ENCODE assay signal across 7 mouse cellular contexts in the genomic region with DNA sequence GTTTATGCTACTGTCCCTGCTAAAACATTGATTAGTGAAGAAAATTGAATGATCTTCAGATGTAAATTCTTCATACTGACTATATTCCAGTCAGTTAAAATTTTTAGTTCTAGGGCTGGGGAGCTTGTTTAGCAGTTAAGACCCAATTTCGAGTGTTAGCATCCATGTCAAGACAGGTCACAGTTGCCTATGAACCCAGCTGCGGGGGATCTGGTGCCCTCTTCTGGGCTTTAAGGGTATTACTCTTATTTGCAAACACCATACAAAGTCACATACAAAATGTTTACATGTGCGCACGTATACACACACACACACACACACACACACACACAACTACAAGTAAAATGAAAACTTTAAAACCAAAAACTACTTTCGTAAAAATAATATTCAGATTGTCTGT. TPM values are rescaled to one million over a fixed set of nuclear protein-coding genes. Genes with fewer than 3 reads are reported as not detected.
A peak's percentile ranks its signal among the peaks of the same experiment; 100 is the strongest.
DNase-seq lines count a peak whose midpoint lies in the region; ATAC-seq and TF ChIP-seq lines count a peak whose summit lies in the region.

No protein-coding gene starts in this region.

- ATAC-seq in kidney, postnatal 0 days (replicated peaks; ENCODE audit: low FRiP score, low read depth): no peak
- ATAC-seq in kidney, embryonic 14.5 days (ENCODE audit: low FRiP score, low TSS enrichment): no peak
- ATAC-seq in activated CD4-positive, CD25-positive, alpha-beta regulatory T cell, adult 4 months: peak; percentile 80
- ATAC-seq in granulocyte monocyte progenitor cell, adult 5-6 weeks (replicated peaks; ENCODE audit: poor library complexity, severe bottlenecking): peak; percentile 87
- ATAC-seq in midbrain, postnatal 0 days (ENCODE audit: low FRiP score): peak; percentile 31; the same call in 1 of the 2 replicates

- H3K36me3 ChIP-seq in kidney, postnatal 0 days (ENCODE audit: insufficient read depth, low read length): peaks cover 34% of the 10 kb centered on the region; the same call in 1 of the 2 replicates
- peaks cover 41% of the 10 kb centered on the region for H3K36me3 ChIP-seq in kidney, embryonic 14.5 days (ENCODE audit: control insufficient read depth, insufficient read depth, low read length)
- H3K36me3 ChIP-seq in E14TG2a.4 (ENCODE audit: insufficient read depth, low read length): peaks cover 49% of the 10 kb centered on the region
- H3K36me3 ChIP-seq in midbrain, postnatal 0 days (ENCODE audit: insufficient read depth, low read length): peaks cover 29% of the 10 kb centered on the region

- H3K27me3 ChIP-seq in kidney, postnatal 0 days (ENCODE audit: insufficient read depth, low read length): no peaks in the 10 kb centered on the region
- no peaks in the 10 kb centered on the region for H3K27me3 ChIP-seq in kidney, embryonic 14.5 days (ENCODE audit: control insufficient read depth, insufficient read depth, low read length)
- no peaks in the 10 kb centered on the region for H3K27me3 ChIP-seq in E14TG2a.4 (ENCODE audit: insufficient read depth, low read length)
- H3K27me3 ChIP-seq in midbrain, postnatal 0 days (ENCODE audit: insufficient read depth, low read length): no peaks in the 10 kb centered on the region

- H3K27ac ChIP-seq in kidney, postnatal 0 days: no peak overlapping the region
- H3K27ac ChIP-seq in kidney, embryonic 14.5 days (ENCODE audit: low read depth, low read length): no peak overlapping the region
- H3K27ac ChIP-seq in midbrain, postnatal 0 days (ENCODE audit: low read depth, low read length): no peak overlapping the region

- DNase-seq in kidney, postnatal 0 days (ENCODE audit: low spot score): peak; percentile 33
- peak; percentile 26 for DNase-seq in midbrain, postnatal 0 days (ENCODE audit: low spot score)
- DNase-seq in layer of hippocampus, adult 9-10 months (ENCODE audit: low spot score): no peak

- no peaks in the 10 kb centered on the region for H3K4me1 ChIP-seq in kidney, postnatal 0 days (replicated peaks; ENCODE audit: insufficient read depth, low read length)
- H3K4me1 ChIP-seq in kidney, embryonic 14.5 days (ENCODE audit: control insufficient read depth, insufficient read depth, low read length): no peaks in the 10 kb centered on the region
- no peaks in the 10 kb centered on the region for H3K4me1 ChIP-seq in E14TG2a.4 (replicated peaks; ENCODE audit: low read depth, low read length)
- no peaks in the 10 kb centered on the region for H3K4me1 ChIP-seq in midbrain, postnatal 0 days (ENCODE audit: insufficient read depth, low read length)

- H3K9me3 ChIP-seq in kidney, postnatal 0 days (replicated peaks; ENCODE audit: low read length): no peaks in the 10 kb centered on the region
- no peaks in the 10 kb centered on the region for H3K9me3 ChIP-seq in kidney, embryonic 14.5 days (ENCODE audit: control insufficient read depth, low read length)
- H3K9me3 ChIP-seq in E14TG2a.4 (ENCODE audit: low read length): no peaks in the 10 kb centered on the region
- no peaks in the 10 kb centered on the region for H3K9me3 ChIP-seq in midbrain, postnatal 0 days (ENCODE audit: low read length)

- no peak overlapping the region for H3K9ac ChIP-seq in kidney, postnatal 0 days (ENCODE audit: low read depth, low read length)
- H3K9ac ChIP-seq in kidney, embryonic 14.5 days (ENCODE audit: low read depth, low read length): no peak overlapping the region
- no peak overlapping the region for H3K9ac ChIP-seq in midbrain, postnatal 0 days (replicated peaks; ENCODE audit: low read length, poor library complexity, severe bottlenecking)

- no peak overlapping the region for H3K4me3 ChIP-seq in kidney, postnatal 0 days (replicated peaks; ENCODE audit: low read depth, low read length)
- H3K4me3 ChIP-seq in kidney, embryonic 14.5 days (ENCODE audit: low read length): no peak overlapping the region
- no peak overlapping the region for H3K4me3 ChIP-seq in E14TG2a.4 (replicated peaks; ENCODE audit: low read length)
- no peak overlapping the region for H3K4me3 ChIP-seq in midbrain, postnatal 0 days (ENCODE audit: low read depth, low read length)

- H3K4me2 ChIP-seq in kidney, postnatal 0 days (ENCODE audit: low read length): no peak overlapping the region
- no peak overlapping the region for H3K4me2 ChIP-seq in kidney, embryonic 14.5 days (replicated peaks; ENCODE audit: low read depth, low read length)
- no peak overlapping the region for H3K4me2 ChIP-seq in midbrain, postnatal 0 days (ENCODE audit: low read depth, low read length, poor library complexity, severe bottlenecking)

- TF ChIP-seq CTCF in kidney, postnatal 0 days (IDR thresholded peaks at IDR 0.05; ENCODE audit: low read depth): peak; percentile 78
- TF ChIP-seq CTCF in E14TG2a.4 (conservative IDR thresholded peaks at IDR 0.05; ENCODE audit: low read length): peak; percentile 82
- TF ChIP-seq CTCF in midbrain, postnatal 0 days (IDR thresholded peaks at IDR 0.05): peak; percentile 76

- 58% methylated on average over 5 of the region's 5 CpGs for WGBS in kidney, postnatal 0 days
- WGBS in kidney, embryonic 14.5 days: 54% methylated on average over 5 of the region's 5 CpGs
- WGBS in midbrain, postnatal 0 days: 55% methylated on average over 5 of the region's 5 CpGs

RNA-seq across cellular contexts. Expression of gene Acbd5, which starts 24.2 kb away (rescaled TPM):
- polyA plus RNA-seq in kidney, postnatal 0 days (2015; fragmentation: Nextera tagmentation; extraction: Ambion mirVana): 31.1 and 34.3 TPM in 2 replicates
- 19.7 and 26.0 TPM in 2 replicates for polyA plus RNA-seq in kidney, embryonic 14.5 days (2014; fragmentation: Nextera tagmentation; extraction: Ambion mirVana)
- 10 to 100 TPM; 49.5 to 62.5 TPM for polyA plus RNA-seq in activated CD4-positive, CD25-positive, alpha-beta regulatory T cell, adult 4 months (2017; shearing (Covaris generic))
- 15.9 and 34.7 TPM in 2 replicates for total RNA-seq in granulocyte monocyte progenitor cell, adult 5-6 weeks (2014; fragmentation: Nextera tagmentation)
- total RNA-seq in granulocyte monocyte progenitor cell, adult 5-6 weeks (2017): 22.6 and 40.2 TPM in 2 replicates
- 40.4 and 50.2 TPM in 2 replicates for total RNA-seq in midbrain, postnatal 0 days (2014; rRNA removed)
- polyA plus RNA-seq in midbrain, postnatal 0 days (2015; fragmentation: Nextera tagmentation; extraction: Ambion mirVana): 51.8 and 61.2 TPM in 2 replicates

RNA-seq across cellular contexts. Expression of gene Abi1, which starts 52.2 kb away (rescaled TPM):
- polyA plus RNA-seq in kidney, postnatal 0 days (2015; fragmentation: Nextera tagmentation; extraction: Ambion mirVana): 41.0 and 45.0 TPM in 2 replicates
- 39.2 and 49.1 TPM in 2 replicates for polyA plus RNA-seq in kidney, embryonic 14.5 days (2014; fragmentation: Nextera tagmentation; extraction: Ambion mirVana)
- 100 to 1,000 TPM; 222 to 231 TPM for polyA plus RNA-seq in activated CD4-positive, CD25-positive, alpha-beta regulatory T cell, adult 4 months (2017; shearing (Covaris generic))
- 64.4 and 103 TPM in 2 replicates for total RNA-seq in granulocyte monocyte progenitor cell, adult 5-6 weeks (2014; fragmentation: Nextera tagmentation)
- total RNA-seq in granulocyte monocyte progenitor cell, adult 5-6 weeks (2017): 88.9 and 110 TPM in 2 replicates
- total RNA-seq in midbrain, postnatal 0 days (2014; rRNA removed): 154 and 206 TPM in 2 replicates
- polyA plus RNA-seq in midbrain, postnatal 0 days (2015; fragmentation: Nextera tagmentation; extraction: Ambion mirVana): 68.6 and 71.4 TPM in 2 replicates

Comparison
In these comparisons a context has a peak if more than half of its experiments do, and no peak if none do; other contexts are left out.
1. ATAC-seq: peak in activated CD4-positive, CD25-positive, alpha-beta regulatory T cell, adult 4 months (single experiment), granulocyte monocyte progenitor cell, adult 5-6 weeks (single experiment) and midbrain, postnatal 0 days (single experiment); none in kidney, postnatal 0 days (single experiment) and kidney, embryonic 14.5 days (single experiment).
2. Peak in every context shown above with its lines, with median percentiles within 50 percentile points of each other: CTCF ChIP-seq.